Mouse (Mus musculus) gastrocnemius, adult 18-20 months (tissue): ENCODE data around the gene Tmem63c. TPM values are rescaled to one million over a fixed set of nuclear protein-coding genes. Genes with fewer than 3 reads are reported as not detected.

Experiments
- DNase-seq: peaks from one replicate; pipeline ENCODE4 v3.0.0; 2021; ENCODE audit warnings: low spot score
- total RNA-seq, 2 experiments: library from RNA; stranded (reverse); gene quantifications; 2 replicates each; pipeline ENCODE4 v1.2.3; 2021

The Tmem63c gene
- total RNA-seq, 2 experiments from 2014 or later = not detected

GRCm38 (mm10) chr12:87000151-87000839 lies 20.8 kb upstream of the Tmem63c start:
- no peak for DNase-seq

GRCm38 (mm10) chr12:87000840-87001176 lies 20.3 kb upstream of the Tmem63c start:
- DNase-seq = no peak

GRCm38 (mm10) chr12:87002209-87002608 lies 18.9 kb upstream of the Tmem63c start:
- no peak for DNase-seq

GRCm38 (mm10) chr12:87002815-87003214 lies 18.3 kb upstream of the Tmem63c start:
- no peak for DNase-seq

GRCm38 (mm10) chr12:87003606-87004005 lies 17.5 kb upstream of the Tmem63c start:
- no peak for DNase-seq

GRCm38 (mm10) chr12:87004596-87004995 lies 16.5 kb upstream of the Tmem63c start:
- DNase-seq = no peak

GRCm38 (mm10) chr12:87017041-87017440 lies 4.1 kb upstream of the Tmem63c start:
- DNase-seq = peak; percentile 13

GRCm38 (mm10) chr12:87018756-87019155 lies 2.4 kb upstream of the Tmem63c start:
- DNase-seq = peak; percentile 15

GRCm38 (mm10) chr12:87022006-87022405 lies 866 bp downstream of the Tmem63c start:
- DNase-seq = no peak

- DNase-seq = no peak
Measured at GRCm38 (mm10) chr12:87023456-87023855, 2.3 kb downstream of the Tmem63c start.

GRCm38 (mm10) chr12:87026109-87026870 lies 5.2 kb downstream of the Tmem63c start:
- DNase-seq = no peak

- no peak for DNase-seq
Measured at GRCm38 (mm10) chr12:87026871-87027240, 5.7 kb downstream of the Tmem63c start.

GRCm38 (mm10) chr12:87027391-87027790 lies 6.3 kb downstream of the Tmem63c start:
- no peak for DNase-seq

- DNase-seq = no peak
Measured at GRCm38 (mm10) chr12:87028068-87028467, 6.9 kb downstream of the Tmem63c start.

- no peak for DNase-seq
Measured at GRCm38 (mm10) chr12:87029251-87029976, 8.3 kb downstream of the Tmem63c start.

GRCm38 (mm10) chr12:87031163-87031763 lies 10.1 kb downstream of the Tmem63c start:
- no peak for DNase-seq

GRCm38 (mm10) chr12:87036631-87037030 lies 15.5 kb downstream of the Tmem63c start:
- no peak for DNase-seq

- no peak for DNase-seq
Measured at GRCm38 (mm10) chr12:87040166-87040565, 19.0 kb downstream of the Tmem63c start.

- no peak for DNase-seq
Measured at GRCm38 (mm10) chr12:87040857-87041256, 19.7 kb downstream of the Tmem63c start.

- DNase-seq = no peak
Measured at GRCm38 (mm10) chr12:87042456-87042855, 21.3 kb downstream of the Tmem63c start.

GRCm38 (mm10) chr12:87043221-87043620 lies 22.1 kb downstream of the Tmem63c start:
- no peak for DNase-seq

GRCm38 (mm10) chr12:87044711-87045110 lies 23.6 kb downstream of the Tmem63c start:
- peak; percentile 10 for DNase-seq
